Mouse (Mus musculus): ENCODE data around the gene Psmc6.

Gene Psmc6

DNA sequence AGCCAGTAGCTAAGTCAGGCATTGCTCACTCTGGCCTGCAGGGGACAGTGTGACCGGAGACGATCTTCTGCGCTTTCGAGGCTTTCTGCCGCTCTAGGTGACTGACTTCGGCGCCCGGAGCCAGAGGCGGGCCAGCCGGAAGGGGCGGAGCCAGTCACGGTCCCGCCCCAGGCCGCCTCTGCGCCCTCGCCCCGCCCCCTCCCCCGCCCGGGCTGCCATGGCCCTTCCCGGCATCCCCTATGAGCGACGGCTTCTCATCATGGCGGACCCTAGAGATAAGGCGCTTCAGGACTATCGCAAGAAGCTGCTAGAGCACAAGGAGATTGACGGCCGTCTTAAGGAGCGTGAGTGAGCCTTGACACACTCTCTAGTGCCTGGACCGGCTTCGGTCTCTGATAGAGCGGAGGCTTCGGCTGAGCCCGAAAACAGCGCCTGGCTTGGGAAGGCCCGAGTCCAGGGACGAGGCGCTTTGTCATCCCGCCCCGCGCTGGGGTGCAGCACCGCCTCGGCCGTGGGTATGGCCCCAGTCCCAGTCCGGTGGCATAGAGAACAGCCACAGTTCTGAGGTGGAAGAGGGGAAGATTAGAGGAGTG, at the start of gene Psmc6:
Psmc6 (plus strand) TSS at position 200 of the 593 bp plus-strand sequence.
- DNase-seq (ENCODE audit: low read depth, low spot score): peak; percentile 95

DNA sequence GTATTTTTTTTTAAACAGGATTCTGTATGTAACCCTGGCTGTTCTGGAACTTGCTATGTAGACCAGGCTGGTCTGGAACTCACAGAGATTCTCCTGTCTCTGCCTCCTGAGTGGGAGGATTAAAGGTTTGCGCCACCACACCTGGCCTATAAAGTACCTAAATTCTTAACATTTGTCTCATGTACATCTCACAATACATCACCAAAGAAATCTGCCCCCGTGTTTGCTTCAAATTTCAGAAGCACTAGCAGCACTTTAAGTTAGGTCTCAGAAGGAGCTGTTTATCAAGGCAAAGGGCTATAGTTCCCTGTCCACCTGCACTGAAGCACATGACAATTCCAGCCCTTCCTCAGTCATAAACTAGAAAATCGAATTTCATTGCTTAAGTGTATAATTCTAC, 47.5 kb upstream of the Psmc6 start:
- no peak for DNase-seq (ENCODE audit: low read depth, low spot score)

DNA sequence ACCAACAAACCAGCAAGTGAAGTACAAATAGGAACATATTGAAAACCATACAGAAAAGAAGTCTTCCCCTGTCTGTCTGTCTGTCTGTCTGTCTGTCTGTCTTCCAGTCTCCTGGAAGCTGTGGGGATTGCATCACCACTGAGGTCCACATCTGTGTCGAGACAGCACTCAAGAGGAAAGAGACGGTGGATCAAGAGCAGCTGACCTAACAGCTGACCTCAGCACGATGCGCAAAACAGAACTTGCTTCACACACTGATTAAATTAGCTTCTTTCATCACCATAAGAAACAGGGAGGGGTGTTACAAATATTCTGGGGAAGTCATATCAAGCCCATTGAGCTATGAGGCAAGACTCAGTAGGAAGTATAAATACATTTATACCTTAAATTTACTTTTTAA, 38.0 kb upstream of the Psmc6 start:
- no peak for DNase-seq (ENCODE audit: low read depth, low spot score)

DNA sequence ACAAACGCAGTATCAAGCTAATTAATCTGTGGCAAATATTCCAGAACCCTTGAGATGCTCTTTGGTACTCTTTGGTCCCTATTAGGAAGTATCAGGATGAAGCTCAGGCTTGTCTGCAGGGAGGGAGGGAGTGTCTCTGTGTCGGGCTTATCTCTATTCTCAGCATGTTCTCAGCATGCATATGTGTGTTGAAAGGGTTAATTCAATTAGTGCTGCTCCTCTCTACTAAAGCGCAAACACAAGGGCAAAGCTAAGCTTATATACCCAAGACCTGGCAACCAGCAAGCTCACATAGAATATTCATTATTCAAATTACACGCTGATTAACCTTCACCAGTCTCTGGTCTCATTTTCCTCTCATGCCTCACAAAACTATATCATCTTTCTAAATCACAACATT, 25.6 kb upstream of the Psmc6 start:
- no peak for DNase-seq (ENCODE audit: low read depth, low spot score)

DNA sequence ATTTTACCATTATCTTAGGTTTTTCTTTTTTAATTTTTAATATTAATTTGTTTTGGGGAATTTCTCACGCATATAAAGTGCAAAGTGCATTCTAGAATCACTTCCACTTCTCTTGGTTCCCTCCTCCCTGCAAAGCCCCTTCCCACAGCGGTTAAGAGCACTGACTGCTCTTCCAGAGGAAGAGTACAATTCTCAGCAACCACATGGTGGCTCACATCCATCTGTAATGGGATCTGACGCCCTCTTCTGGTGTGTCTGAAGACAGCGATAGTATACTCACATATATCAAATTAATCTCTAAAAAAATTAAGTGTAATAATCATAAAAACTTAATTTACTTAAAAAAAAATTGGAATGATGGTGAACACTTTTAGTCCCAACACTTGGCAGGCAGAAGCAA, 25.2 kb upstream of the Psmc6 start:
- no peak for DNase-seq (ENCODE audit: low read depth, low spot score)

DNA sequence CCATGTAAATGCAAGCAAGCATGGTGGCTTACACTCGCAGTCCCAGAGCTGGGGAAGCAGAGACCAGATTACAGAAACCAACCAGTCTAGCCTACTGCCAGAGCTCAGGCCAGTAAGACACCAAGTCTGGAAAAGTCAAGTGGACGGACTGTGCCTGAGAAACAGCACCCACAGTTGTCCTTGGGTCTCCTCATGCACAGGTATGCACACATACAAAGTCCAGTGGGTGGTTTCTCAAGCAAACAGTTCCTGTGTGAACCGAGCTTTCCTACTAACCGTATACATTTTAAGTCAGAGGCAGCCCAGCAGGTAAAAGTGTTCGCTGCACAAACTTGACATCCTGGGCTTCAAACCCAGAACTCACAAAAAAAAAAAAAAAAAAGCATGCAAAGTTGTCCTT, 23.7 kb upstream of the Psmc6 start:
- no peak for DNase-seq (ENCODE audit: low read depth, low spot score)

DNA sequence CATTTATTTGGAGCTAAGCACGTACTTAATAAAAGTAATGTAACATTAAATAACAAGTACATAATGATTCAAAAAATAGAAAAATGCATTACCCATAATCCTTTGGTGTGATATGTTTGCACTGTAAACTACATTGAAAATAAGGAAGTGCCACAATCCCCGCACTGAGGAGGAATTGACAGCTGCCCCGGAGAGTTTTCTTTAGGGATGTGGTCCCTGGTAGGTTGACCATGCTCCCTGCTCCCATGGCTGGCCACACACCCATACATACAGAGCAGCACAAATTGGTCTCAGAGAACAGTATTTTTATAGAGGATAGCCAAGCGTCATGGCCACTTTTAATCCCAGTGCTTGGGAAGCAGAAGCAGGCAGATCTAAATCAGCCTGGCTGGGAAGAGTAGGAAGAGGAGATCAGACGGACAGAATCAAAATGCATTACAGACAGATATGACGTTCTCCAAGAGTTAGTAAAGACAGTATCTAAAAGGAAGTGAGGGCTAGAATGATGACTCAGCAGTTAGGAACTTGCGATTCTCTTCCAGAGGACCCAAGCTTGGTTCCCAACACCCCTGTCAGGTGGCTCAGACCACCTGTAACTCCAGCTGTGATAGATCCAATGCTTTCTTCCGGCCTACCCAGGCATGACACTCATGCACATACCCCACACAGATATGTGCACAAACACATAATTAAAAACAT, 21.8 kb upstream of the Psmc6 start:
- no peak for DNase-seq (ENCODE audit: low read depth, low spot score)

DNA sequence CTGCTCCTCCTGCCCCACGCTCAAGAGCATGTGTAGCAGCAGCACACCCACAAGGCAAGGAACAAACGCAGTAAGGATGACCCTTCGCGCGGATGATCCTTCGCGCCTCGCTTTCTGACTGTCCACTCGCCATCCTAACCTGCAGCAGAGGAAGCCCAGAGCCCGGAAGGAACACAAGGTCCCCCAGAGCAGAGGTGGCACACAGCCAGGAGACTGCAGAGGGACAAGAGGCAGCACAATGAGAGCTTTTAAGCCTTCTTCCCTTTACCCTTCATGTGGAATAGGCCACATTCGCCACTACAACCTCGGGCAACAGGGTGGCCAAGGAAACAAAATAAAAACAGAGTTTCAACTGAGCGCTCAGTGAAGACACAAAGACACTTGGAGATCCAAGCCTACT, 19.9 kb upstream of the Psmc6 start:
- no peak for DNase-seq (ENCODE audit: low read depth, low spot score)

DNA sequence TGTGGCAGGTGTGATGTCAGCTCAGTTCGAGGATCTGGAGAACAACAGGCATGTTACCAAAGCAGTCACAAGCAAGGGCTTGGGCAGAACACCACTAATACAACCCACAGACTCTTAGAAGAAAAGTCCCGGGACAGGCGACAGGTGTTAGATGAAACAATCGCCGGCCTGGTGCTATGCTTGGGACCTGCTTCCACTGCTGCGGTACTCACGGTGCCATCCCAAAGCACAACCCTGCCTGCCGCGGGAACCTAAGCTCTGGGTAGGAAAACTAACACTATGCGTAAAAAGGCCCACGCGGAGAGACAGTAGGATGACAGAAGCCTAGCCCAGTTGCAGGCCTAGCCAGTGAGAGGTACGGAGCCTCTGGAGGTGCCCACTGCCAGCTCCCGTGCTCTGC, 19.5 kb upstream of the Psmc6 start:
- DNase-seq (ENCODE audit: low read depth, low spot score): no peak

DNA sequence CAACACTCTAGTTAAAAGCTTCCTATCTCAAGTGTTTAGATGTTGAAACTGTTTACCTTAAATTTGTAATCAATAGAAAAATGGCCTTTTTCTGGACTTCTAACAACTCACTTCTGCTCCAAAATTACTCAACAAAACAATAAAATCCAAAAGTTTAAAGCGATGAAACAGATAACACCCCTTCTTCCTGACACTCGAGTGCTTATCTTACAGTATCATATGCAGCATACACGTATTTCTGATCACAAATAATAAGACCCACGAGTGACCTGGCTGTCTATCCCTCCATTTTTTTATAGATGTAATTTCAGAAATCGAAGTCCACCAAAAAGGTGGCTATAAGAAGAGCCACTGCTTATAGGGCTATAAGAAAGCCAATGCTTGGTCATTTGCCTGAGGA, 12.7 kb upstream of the Psmc6 start:
- no peak for DNase-seq (ENCODE audit: low read depth, low spot score)

DNA sequence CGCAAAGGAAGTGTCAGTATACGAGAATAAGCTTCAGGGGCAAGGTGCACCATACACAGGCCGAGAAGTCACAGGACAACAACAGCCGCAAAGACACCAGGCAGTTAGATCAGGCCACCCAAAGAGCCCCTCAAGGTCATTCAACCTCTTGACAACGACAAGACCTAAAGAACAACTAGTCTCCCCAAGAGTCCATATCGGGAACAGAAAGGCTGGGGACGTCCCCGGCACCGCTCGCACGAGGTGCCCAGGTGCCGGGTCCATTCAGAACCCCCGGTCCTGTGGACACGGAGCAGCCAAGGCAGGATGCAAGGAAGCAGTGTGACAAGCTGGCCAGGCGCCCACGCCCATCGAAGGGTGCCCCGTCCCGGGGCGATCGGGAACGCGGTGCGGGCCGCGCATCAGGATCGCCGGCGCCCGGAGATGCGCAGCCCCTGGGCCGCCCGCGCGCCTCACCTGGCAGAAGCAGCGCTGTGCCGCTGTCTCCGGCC, 11.6 kb upstream of the Psmc6 start:
- DNase-seq (ENCODE audit: low read depth, low spot score): no peak

DNA sequence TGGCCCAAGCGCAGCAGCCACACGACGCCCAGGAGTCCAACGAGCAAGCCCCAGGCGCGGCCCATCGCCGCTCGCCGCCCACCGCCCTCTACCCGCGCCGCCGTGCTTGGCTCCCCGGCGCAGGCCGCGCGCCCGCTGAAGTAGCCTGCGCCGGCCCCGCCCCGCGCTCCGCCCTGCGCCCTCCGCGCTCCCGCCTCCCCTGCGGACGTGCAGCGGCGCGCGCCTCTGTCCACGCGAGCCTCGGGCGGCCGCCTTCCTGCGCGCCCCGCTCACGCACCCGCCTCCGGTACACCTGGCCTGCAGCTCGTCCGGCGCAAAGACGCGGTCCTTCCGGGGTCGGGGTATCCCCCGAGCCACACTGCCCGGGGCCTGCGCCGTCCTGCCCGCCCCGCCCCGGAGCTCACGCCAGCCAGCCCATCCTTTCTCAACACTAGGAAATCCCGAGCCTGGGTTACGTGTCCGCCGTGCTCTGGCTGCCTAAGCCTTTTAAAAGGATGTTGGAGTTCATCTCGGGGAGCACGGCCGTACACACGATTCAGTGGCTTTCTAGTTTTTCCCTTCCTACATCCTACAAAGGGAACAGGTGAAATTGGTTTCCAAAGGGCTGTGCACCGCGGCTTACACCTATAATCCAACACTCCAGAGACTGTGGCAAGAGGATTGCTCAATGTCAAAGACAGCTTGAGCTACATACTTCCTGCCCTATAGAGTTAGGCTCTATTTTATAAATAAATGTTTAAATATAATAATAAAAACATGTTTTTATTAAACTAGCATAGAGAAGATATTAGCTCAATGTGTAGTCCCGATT, 11.0 kb upstream of the Psmc6 start, which contains the start of gene Ero1l:
Ero1l (minus strand) TSS at position 346 of the 811 bp plus-strand sequence.
- peak; percentile 89 for DNase-seq (ENCODE audit: low read depth, low spot score)

DNA sequence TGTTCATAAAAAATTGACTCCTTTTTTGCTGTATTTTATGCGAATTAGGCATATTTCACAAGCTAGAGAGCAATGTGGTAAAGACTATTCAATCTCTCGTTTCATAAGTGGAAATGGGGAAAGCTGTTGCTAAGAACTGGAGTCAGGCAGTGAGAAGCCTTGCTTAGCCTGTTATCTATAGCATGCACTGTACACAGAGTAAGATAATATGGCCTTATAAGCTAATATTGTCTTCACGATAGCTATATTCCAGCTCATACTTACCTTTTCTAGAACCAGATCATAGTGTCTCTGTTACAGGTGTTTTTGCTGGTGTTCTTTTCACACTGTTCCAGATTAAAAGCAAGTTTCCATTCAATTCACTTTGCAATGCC, 10.4 kb upstream of the Psmc6 start:
- DNase-seq (ENCODE audit: low read depth, low spot score): no peak

DNA sequence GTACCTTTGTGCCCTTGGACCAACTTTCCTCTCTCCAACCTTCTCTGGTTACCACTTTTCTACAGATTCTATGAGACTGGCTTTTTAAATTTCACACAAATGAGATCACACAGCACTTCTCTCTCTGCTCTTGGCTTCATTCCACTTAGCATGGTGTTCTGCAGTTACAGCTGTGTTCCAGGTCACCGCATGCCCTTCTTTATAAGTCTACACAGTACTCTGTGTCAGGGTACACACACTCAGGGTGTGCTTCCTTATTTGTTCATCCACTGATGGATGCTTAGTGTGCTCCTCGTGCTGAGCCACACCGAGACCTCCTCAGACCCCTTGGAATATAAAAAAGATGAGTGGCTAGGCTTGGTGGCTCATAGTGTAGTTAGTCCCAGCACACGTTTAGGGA, 9.5 kb upstream of the Psmc6 start:
- no peak for DNase-seq (ENCODE audit: low read depth, low spot score)

DNA sequence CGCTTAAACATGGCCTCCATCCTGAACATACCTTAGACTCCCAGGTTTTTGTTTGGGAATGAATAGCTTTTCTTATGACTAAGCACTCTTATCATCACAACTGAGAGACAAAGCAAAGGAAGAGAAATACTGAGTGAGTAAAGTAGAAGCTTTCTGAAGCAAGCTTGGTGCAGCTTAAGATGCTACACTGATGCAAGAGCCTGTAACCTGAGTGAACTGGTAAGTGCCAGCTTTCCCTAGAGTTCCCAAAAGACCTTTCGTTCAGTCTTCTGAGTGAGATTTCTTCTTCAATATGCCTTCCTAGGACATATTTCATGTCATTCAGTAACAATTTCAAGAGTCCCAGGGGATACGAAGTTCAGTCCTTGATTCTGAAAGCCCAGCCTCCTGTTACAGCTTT, 8.5 kb upstream of the Psmc6 start:
- no peak for DNase-seq (ENCODE audit: low read depth, low spot score)

DNA sequence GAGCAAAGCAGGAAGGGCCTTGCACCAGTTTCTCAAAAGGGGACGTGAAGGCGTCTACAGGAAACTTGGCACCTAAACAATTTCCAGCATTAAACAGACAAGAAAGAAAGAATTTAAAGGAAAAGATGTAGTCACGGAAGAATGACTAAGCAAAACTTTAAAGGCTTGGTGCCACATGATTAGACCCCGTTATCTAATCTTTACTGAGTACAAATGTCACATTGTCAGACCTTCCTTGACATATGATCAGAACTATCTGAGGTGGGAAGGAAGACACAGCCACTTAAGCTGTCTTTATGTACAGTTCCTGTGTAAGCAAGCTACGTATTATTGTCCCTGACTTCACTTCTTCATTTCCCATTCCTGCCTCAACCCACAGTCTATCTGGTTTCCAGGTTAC, 8.0 kb upstream of the Psmc6 start:
- DNase-seq (ENCODE audit: low read depth, low spot score): no peak

DNA sequence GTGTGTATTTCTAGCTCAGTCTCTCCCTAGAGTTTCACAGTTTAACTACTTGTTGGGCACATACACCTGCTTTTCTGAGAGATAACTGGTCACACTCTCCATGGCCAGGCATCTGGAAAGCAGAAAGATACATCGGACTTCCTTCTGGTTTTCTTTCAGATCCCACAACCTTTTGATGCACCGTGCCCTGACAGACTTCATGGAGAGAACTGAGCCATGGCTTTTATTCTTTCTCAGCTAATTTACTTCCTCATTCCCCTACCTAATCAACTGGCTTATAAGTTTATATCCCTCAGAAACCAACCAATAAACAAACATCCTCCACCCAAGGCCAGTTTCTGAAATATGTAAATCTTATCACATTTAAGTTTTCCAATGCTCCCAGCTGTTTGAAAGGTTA, 7.1 kb upstream of the Psmc6 start:
- no peak for DNase-seq (ENCODE audit: low read depth, low spot score)

DNA sequence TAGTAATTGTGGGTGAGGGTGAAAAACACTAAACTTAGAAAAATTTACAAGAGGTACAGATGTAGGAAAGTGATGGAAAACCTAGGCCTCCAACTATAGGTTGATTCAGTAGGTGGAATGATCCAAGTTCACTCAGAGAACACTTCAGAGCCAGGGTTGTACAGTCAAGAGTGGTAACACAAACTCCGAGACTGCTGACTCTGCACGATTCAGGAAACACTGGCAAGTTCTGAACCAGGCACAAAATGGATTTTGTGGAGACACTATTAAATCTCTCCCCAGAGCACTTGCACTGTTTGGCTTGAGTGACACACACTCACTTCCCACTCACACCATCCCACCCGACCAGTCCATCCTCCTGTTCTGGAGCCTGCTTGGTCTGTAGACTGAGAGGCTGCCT, 6.3 kb upstream of the Psmc6 start:
- no peak for DNase-seq (ENCODE audit: low read depth, low spot score)

DNA sequence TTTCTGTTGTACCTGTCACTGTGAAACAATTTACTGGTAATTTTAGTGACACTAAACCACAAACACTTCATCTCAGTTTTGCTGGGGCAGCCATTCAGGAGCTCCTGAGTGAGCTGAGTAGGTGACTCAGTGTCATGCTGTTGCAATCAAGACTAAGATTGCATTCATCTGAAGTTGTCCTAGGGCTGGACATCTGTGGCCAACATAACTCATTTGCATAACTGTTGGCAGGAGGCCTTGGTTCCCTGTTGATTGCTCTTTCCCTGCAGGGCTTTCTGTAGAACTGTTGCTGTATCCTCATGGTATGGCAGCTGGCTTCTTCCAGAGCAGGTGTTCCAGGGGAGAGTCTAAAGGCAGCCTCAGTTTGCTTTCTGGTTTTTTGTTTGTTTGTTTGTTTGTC, 4.1 kb upstream of the Psmc6 start:
- no peak for DNase-seq (ENCODE audit: low read depth, low spot score)

DNA sequence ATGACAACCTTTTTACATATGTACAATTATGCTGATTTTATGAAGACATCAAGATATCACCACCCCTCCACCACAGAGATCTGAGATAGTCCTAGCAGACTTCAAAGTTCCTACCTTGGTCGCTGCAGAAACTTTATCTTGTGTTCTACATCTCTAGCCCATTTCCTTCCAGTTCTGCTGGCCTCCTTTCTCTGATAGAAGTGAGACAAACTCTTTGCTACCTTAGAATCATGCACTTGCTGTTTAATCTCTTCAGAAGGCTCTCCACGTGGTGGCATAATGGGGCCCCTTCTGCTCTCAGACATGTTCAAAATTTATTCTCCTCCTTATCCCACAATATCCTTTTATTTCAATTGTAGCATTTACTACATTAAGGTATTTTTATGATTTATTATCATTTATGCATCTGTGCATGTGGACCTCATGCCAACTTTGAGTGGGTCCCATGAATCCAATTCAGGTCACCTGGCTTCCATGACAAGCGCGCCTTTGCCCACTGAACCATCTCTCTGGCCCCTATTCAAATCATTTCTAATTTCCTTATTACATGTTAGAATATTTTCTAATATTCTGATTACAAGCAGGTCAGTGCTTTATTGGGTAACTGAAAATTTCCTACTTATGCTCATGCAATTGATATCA, 1.4 kb upstream of the Psmc6 start:
- DNase-seq (ENCODE audit: low read depth, low spot score): peak; percentile 55

DNA sequence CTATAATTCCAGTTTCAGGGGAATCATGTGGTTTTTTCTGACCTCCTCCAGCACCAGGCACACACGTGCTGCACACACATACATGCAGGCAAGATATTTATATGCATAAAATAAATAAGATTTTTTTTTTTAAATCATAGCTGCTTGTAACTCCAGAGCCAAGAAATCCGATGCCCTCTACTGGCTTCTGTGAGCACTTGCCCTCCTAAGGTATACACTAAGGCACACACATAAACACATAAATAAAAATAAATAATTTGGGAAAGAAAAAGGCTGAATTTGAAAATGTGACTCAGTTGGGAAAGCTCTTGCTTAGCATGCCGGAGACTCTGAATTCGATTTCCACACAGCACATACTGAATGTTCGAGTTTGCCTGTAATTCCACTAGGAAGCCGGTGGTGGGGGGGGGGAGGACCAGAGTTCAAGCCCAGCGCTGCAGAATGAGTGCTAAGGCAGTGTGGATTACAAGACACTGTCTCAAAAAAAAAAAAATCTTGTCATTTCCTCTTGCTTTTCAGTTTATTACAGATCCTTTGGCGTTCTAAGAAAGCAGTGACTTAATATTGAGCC, 485 bp upstream of the Psmc6 start:
- DNase-seq (ENCODE audit: low read depth, low spot score): no peak

All from CD4-positive helper T cell, adult 2 months (primary cell).